Mouse (Mus musculus) midbrain, postnatal 0 days (tissue): Measurements from ENCODE around the gene Jag2. TPM values are rescaled to one million over a fixed set of nuclear protein-coding genes. Genes with fewer than 3 reads are reported as not detected.

Source experiments
- ATAC-seq: fragments of 200-750 bp; cut with Nextera tagmentation; 2 replicates; pipeline ENCODE4 v1.8.0; 2017; ENCODE audit warnings: moderate number of reproducible peaks, mild to moderate bottlenecking, moderate TSS enrichment, moderate library complexity; ENCODE audit not compliant: low FRiP score
- DNase-seq: peaks from one replicate; pipeline ENCODE4 v3.0.0-alpha.2; 2015; ENCODE audit warnings: low spot score
- H3K27ac ChIP-seq: fragments of 300-500 bp; sonication (generic); 2 replicates; pipeline ENCODE4 v1.5.1; 2014; ENCODE audit warnings: low read depth, mild to moderate bottlenecking, low read length, mixed read lengths
- H3K27me3 ChIP-seq: fragments of 300-500 bp; sonication (generic); 2 replicates; pipeline ENCODE4 v1.6.1; 2014; ENCODE audit warnings: low read length, control low read depth, mixed read lengths; ENCODE audit not compliant: insufficient read depth
- H3K36me3 ChIP-seq: fragments of 300-500 bp; sonication (generic); 2 replicates; pipeline ENCODE4 v1.6.1; 2014; ENCODE audit warnings: low read length, control low read depth, mixed read lengths; ENCODE audit not compliant: insufficient read depth
- H3K4me1 ChIP-seq: fragments of 300-500 bp; sonication (generic); 2 replicates; pipeline ENCODE4 v1.6.1; 2014; ENCODE audit warnings: mild to moderate bottlenecking, control low read depth, antibody characterized with exemption, low read length, mixed read lengths; ENCODE audit not compliant: insufficient read depth
- H3K4me2 ChIP-seq: fragments of 300-500 bp; sonication (generic); 2 replicates; pipeline ENCODE4 v1.6.1; 2014; ENCODE audit warnings: low read depth, mild to moderate bottlenecking, low read length, mixed read lengths; ENCODE audit not compliant: poor library complexity, severe bottlenecking
- H3K4me3 ChIP-seq: fragments of 300-500 bp; sonication (generic); 2 replicates; pipeline ENCODE4 v1.5.1; 2014; ENCODE audit warnings: low read depth, mild to moderate bottlenecking, low read length, moderate library complexity
- H3K9ac ChIP-seq: fragments of 300-500 bp; sonication (generic); replicated peaks from 2 replicates; pipeline ENCODE4 v1.6.1; 2014; ENCODE audit warnings: mild to moderate bottlenecking, low read length, moderate library complexity, mixed read lengths; ENCODE audit not compliant: poor library complexity, severe bottlenecking
- H3K9me3 ChIP-seq: fragments of 300-500 bp; sonication (generic); 2 replicates; pipeline ENCODE4 v1.6.1; 2016; ENCODE audit warnings: low read length, control low read depth
- CTCF ChIP-seq: IDR thresholded peaks from 2 replicates; pipeline ENCODE4 v1.5.1; 2016; ENCODE audit warnings: antibody characterized with exemption, mild to moderate bottlenecking
- WGBS: fragments of 180-500 bp; shearing (Covaris S2); extraction: QIAGEN DNeasy Blood & Tissue Kit; methylation state at CpG from one replicate; pipeline ENCODE4 v1.1.7; 2014; 5-methylcytosine and 5-hydroxymethylcytosine counted together
- polyA plus RNA-seq: library from polyadenylated mRNA; unstranded; fragments of >200 nt; fragmentation: Nextera tagmentation; extraction: Ambion mirVana; gene quantifications from 2 replicates; pipeline ENCODE4 v1.2.1, GENCODE M21; 2015
- total RNA-seq: library from RNA; depleted of rRNA; stranded (reverse); fragments of >200 nt; gene quantifications from 2 replicates; pipeline ENCODE4 v1.2.3, GENCODE M21; 2014

Jag2 gene
- total and polyA plus RNA-seq, 2 experiments from 2014 or later = 12.1 to 94.6 TPM

DNA sequence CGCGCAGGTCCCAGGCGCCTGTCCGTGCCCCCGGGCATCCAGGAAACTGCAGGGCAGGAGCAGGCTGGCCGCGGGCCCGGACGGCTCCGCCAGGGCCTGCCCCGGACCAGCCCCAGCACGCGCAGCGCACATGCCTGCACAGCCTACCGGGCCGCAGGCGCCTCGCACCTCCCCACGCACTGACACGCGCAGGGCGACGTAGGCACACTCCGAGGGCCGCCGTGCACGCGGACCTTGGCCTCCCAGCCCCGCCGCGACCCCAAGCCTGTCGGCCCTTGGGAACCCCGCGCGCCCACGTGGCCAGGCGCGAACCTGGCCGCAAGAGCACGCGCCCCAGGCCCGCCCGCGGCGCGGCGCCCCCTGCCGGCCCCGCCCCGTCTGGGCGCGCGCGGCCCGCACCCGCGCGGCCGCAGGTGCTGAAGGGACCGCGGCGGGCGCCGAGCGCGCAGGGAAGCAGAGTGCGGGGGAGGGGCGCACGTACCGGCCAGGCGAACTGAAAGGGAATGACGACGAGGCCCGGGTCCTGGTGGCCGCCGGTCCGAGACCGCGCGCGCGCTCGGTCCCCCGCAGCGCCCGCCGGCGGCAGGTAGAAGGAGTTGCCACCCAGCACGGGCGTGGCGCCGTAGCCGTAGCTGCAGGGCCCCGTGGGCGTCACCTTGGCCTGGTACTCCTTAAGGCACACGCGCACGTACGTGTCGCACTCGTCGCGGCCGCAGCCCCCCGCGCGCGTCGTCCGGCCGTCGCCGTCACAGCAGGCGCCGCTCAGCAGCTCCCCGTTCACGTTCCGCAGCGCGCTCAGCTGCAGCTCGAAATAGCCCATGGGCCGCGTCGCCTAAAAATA is 955 bp downstream of the Jag2 start:
- peak; percentile 48 for ATAC-seq
- no peak; the same call in 1 of the 2 replicates for TF ChIP-seq CTCF
- peak overlapping the region; percentile 95 for H3K9ac ChIP-seq
- WGBS = under 1% methylated on average over 108 of the region's 124 CpGs
- H3K4me2 ChIP-seq = peak overlapping the region; percentile 88
- H3K9me3 ChIP-seq = no peaks in the 10 kb centered on the region
- 0 out of 2 replicates have a peak, but pooled peaks cover 4% of the 10 kb centered on the region for H3K4me1 ChIP-seq
- H3K4me3 ChIP-seq = peak overlapping the region; percentile 80
- no peaks in the 10 kb centered on the region for H3K36me3 ChIP-seq
- H3K27me3 ChIP-seq = no peaks in the 10 kb centered on the region
- H3K27ac ChIP-seq = peak overlapping the region; percentile 87
- peak; percentile 64 for DNase-seq

DNA sequence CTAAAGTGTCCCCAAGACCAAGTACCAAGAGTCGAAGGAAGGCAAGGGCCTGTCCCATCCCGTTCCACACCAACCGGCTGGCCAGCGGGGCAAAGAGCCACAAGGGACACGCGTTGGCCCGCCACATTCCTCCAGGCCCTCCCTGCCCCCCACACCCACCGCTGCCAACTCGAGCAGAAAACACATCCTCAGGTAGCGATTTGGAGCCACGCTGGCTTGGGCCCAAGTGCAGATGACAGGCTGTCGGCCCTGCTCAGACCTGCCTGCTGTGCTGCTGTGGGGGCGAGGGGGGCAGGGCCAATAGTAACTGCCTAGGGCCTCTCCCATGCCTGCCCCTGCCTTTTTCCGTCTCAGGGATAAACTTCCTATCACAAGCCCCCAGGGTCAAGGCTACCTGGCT is 2.3 kb downstream of the Jag2 start:
- no peak for TF ChIP-seq CTCF
- peak overlapping the region; percentile 80; the same call in 1 of the 2 replicates for H3K4me3 ChIP-seq

DNA sequence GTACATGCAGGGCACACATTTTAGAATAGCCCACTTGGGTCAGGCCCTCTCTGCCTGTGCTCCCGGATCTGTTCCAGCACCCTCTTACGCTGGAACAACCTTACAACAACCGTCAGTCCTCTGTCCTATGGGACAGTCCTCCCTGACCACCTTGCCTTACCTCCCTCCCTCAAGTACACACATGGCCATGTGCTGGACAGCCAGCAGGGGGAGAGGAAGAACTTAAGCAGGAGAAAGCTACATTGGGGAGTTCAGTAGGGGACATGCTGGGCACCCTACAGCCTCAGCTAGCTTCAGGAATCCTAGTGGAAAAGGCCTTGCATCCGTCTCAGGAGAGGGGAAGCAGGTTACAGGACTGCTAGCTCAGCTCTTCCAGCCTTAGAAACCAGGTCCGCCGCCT is 3.6 kb downstream of the Jag2 start:
- DNase-seq = no peak
- Histone ChIP-seq H3K4me3 (no peak overlapping the region), H3K9ac (no peak overlapping the region), H3K36me3 (peaks cover under 1% of the 10 kb centered on the region; the same call in 1 of the 2 replicates), H3K9me3 (no peaks in the 10 kb centered on the region), H3K4me2 (no peak overlapping the region), H3K4me1 (peaks cover 7% of the 10 kb centered on the region; the same call in 1 of the 2 replicates), H3K27me3 (no peaks in the 10 kb centered on the region), H3K27ac (no peak overlapping the region)
- peak; percentile 54 for TF ChIP-seq CTCF
- WGBS = 86% methylated on average over 6 of the region's 6 CpGs
- no peak for ATAC-seq

More for the DNA sequence above, 2.3 kb downstream of the Jag2 start:
- Histone ChIP-seq H3K4me2 (peak overlapping the region; percentile 88), H3K9ac (no peak overlapping the region), H3K9me3 (no peaks in the 10 kb centered on the region), H3K36me3 (no peaks in the 10 kb centered on the region), H3K4me1 (peaks cover 7% of the 10 kb centered on the region; the same call in 1 of the 2 replicates), H3K27me3 (no peaks in the 10 kb centered on the region), H3K27ac (no peak overlapping the region)
- ATAC-seq (no peak), DNase-seq (no peak)
- 70% methylated on average over 14 of the region's 14 CpGs for WGBS

DNA sequence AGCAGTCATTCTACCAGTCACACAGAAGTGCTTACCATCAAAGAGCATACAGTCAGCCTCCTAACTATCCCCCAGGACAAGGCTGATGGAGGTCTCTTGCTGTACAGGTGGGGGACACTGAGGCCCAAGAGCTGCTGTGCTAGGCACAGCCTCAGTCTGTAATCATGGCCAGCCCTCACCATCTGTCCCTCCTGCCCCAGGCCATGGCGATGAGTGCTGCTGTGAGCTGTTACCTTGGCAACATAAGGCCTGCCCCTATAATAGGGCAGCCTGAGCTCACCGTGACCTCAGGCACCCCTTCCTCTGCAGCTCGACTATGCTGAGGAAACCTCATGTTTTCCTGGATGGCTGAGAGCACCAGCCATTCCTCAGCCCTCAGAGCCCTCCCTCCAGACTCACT is 7.0 kb downstream of the Jag2 start:
- ATAC-seq (no peak), DNase-seq (no peak)
- H3K36me3 ChIP-seq = peaks cover 28% of the 10 kb centered on the region
- peaks cover 3% of the 10 kb centered on the region; the same call in 1 of the 2 replicates for H3K4me1 ChIP-seq
- no peak overlapping the region for H3K4me3 ChIP-seq
- H3K27ac ChIP-seq = no peak overlapping the region
- H3K27me3 ChIP-seq = no peaks in the 10 kb centered on the region
- H3K9me3 ChIP-seq = no peaks in the 10 kb centered on the region
- TF ChIP-seq CTCF = no peak
- H3K4me2 ChIP-seq = no peak overlapping the region
- H3K9ac ChIP-seq = no peak overlapping the region
- 15% methylated on average over 3 of the region's 3 CpGs for WGBS

DNA sequence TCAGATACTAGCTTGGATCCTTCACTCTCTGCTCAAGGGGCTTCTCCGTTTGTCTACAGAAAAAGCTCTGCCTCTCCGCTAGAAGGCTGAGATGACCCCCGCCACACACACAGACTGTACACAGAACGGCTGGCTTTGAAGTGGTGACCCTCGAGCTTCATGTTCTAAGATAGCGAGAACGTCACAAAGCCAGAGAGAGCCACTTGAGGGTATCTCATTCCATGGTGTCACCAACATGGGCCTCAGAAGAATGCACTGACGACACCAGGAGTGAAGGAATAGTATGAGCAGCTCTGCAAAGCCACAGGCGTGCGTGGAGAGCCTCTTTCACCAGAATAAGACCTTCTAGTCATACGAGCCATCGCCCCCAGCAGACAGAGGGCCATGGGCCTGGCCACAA is 8.1 kb downstream of the Jag2 start:
- no peak overlapping the region for H3K9ac ChIP-seq
- DNase-seq = no peak
- WGBS = 84% methylated on average over 12 of the region's 12 CpGs
- no peaks in the 10 kb centered on the region for H3K27me3 ChIP-seq
- no peak overlapping the region for H3K27ac ChIP-seq
- H3K36me3 ChIP-seq = peaks cover 35% of the 10 kb centered on the region
- ATAC-seq = no peak
- H3K4me1 ChIP-seq = peaks cover 3% of the 10 kb centered on the region; the same call in 1 of the 2 replicates
- H3K4me3 ChIP-seq = no peak overlapping the region
- no peak overlapping the region for H3K4me2 ChIP-seq
- H3K9me3 ChIP-seq = no peaks in the 10 kb centered on the region
- TF ChIP-seq CTCF = no peak

DNA sequence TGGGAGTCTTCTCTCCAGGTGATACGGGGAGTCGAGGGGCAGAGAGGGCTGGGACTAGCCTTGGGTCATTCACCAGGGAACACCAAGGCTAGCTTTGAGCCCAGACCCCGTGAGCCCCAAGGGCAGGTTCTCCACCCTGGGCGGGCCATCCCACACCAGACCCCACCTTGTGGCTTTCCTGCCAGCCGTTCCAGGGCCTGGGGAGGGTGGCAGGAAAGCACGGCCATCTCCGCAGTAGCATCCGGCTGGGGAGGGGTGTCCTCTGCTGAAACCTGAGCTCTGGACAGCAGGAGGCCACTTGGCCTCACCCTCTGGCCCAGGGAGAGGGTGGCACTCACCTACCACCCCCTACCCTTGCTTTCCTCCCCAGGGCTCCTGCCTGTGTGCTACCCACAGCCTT is 11.7 kb downstream of the Jag2 start:
- no peak overlapping the region for H3K4me3 ChIP-seq
- no peak for TF ChIP-seq CTCF
- peaks cover 71% of the 10 kb centered on the region for H3K36me3 ChIP-seq
- 56% methylated on average over 8 of the region's 8 CpGs for WGBS
- ATAC-seq (no peak), DNase-seq (no peak)
- H3K27ac ChIP-seq = no peak overlapping the region
- H3K4me2 ChIP-seq = no peak overlapping the region
- H3K4me1 ChIP-seq = no peaks in the 10 kb centered on the region
- H3K9ac ChIP-seq = no peak overlapping the region
- no peaks in the 10 kb centered on the region for H3K27me3 ChIP-seq
- H3K9me3 ChIP-seq = no peaks in the 10 kb centered on the region
